Mouse (Mus musculus): ENCODE data around the gene Ccl26.

DNA sequence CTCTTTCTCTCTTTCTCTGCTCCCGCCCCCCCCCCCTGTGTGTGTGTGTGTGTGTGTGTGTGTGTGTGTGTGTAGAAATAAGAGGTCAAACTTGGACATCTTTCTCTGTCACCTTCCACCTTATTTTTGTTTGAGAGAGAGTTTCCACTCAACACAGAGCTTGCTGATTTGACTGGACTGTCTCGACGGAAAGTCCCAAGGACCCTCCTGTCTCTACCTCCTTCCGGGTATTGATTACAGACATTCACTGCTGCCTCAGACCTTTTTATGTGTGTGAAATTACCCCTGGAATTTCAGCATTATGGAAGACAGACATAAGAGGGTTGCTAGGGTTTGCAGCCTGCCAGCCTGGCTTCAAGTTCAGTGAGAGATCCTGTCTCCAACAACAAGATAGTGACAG lies 7.1 kb downstream of the Ccl26 start:
- no peak for TF ChIP-seq EP300 (IDR thresholded peaks at IDR 0.05; ENCODE audit: low read depth)
- no peak for TF ChIP-seq CTCF (IDR thresholded peaks at IDR 0.05; ENCODE audit: low read depth)

Measured in liver, embryonic 14.5 days (tissue).